Comparison of ENCODE assay signal across 11 mouse cellular contexts in genomic region chr14:102794898-102795297, GRCm38 (mm10).
DNase-seq lines count a peak whose midpoint lies in the region; ATAC-seq lines count a peak whose summit lies in the region.
"Had no signal": no experiment of that assay in that cellular context is flagged by ENCODE, and none has a peak within 500 bp of the region (broad histone marks: within the 10 kb centered on the region; RNA-seq: fewer than 3 reads in every experiment).

No protein-coding gene starts in this region.

- H3K4me1 ChIP-seq in kidney, embryonic 16.5 days (ENCODE audit: insufficient read depth, low read length): no peaks in the 10 kb centered on the region
- H3K4me1 ChIP-seq: heart, embryonic 13.5 days had no signal

- H3K27me3 ChIP-seq in kidney, embryonic 16.5 days (ENCODE audit: insufficient read depth, low read length): no peaks in the 10 kb centered on the region
- H3K27me3 ChIP-seq: heart, embryonic 13.5 days had no signal

- H3K27ac ChIP-seq in kidney, embryonic 16.5 days (ENCODE audit: low read length): no peak overlapping the region
- H3K27ac ChIP-seq: heart, embryonic 13.5 days; macrophage had no signal

- no peak overlapping the region for H3K9ac ChIP-seq in kidney, embryonic 16.5 days (replicated peaks; ENCODE audit: low read length)
- H3K9ac ChIP-seq: heart, embryonic 13.5 days had no signal

- H3K36me3 ChIP-seq in kidney, embryonic 16.5 days (ENCODE audit: insufficient read depth, low read length): no peaks in the 10 kb centered on the region
- H3K36me3 ChIP-seq: heart, embryonic 13.5 days had no signal

- no peak overlapping the region for H3K4me3 ChIP-seq in kidney, embryonic 16.5 days (ENCODE audit: low read length)
- H3K4me3 ChIP-seq: heart, embryonic 13.5 days had no signal

- no peak overlapping the region for H3K4me2 ChIP-seq in kidney, embryonic 16.5 days (replicated peaks; ENCODE audit: low read depth, low read length)
- H3K4me2 ChIP-seq: heart, embryonic 13.5 days had no signal

- DNase-seq in cerebellum, postnatal 10 days: peak; percentile 28 to 32
- DNase-seq in cerebellum, adult 9-11 months: no peak
- DNase-seq in kidney, adult 8-10 months: peak; percentile 16 to 31
- DNase-seq in thymus, postnatal 14 days: peak; percentile 28
- DNase-seq in thymus, adult 18-20 months: no peak
- no peak for DNase-seq in c-Kit-positive CD71-positive TER-119-positive erythroid progenitor cells, embryonic 14.5 days (ENCODE audit: low spot score)
- no peak for DNase-seq in yolk sac, embryonic 10.5 days (ENCODE audit: low spot score)

- 93% methylated on average over 2 of the region's 2 CpGs for WGBS in kidney, embryonic 16.5 days

- H3K9me3 ChIP-seq in kidney, embryonic 16.5 days (ENCODE audit: low read length): no peaks in the 10 kb centered on the region
- H3K9me3 ChIP-seq: heart, embryonic 13.5 days had no signal

- no peak for ATAC-seq in kidney, embryonic 16.5 days (ENCODE audit: low FRiP score, low TSS enrichment)
- ATAC-seq: intestine, embryonic 16.5 days had no signal

Comparison
In these comparisons a context has a peak if more than half of its experiments do, and no peak if none do; other contexts are left out.
1. DNase-seq: peak in cerebellum, postnatal 10 days (2 of 2), kidney, adult 8-10 months (2 of 2) and thymus, postnatal 14 days (single experiment); none in cerebellum, adult 9-11 months (single experiment), thymus, adult 18-20 months (0 of 2), c-Kit-positive CD71-positive TER-119-positive erythroid progenitor cells, embryonic 14.5 days (single experiment) and yolk sac, embryonic 10.5 days (single experiment).